Mouse (Mus musculus) forebrain, embryonic 16.5 days (tissue): ENCODE measurements at regions not wholly inside any gene's neighbourhood (a gene's known extent, or its start where the extent isn't known, plus 50 kb on each side); places are given as distances from the start of the nearest gene placed in this dataset.
"Not testable (repeated sequence)": the region's sequence is repeated elsewhere in the genome, so short reads cannot be mapped to it uniquely, and the experiment has no call there.

Experiments used
- ATAC-seq: fragments of 200-750 bp; cut with Nextera tagmentation; 2 replicates; pipeline ENCODE4 v1.8.0; 2017; ENCODE audit warnings: mild to moderate bottlenecking, moderate library complexity
- H3K27ac ChIP-seq: fragments of 300-500 bp; sonication (generic); 2 replicates; pipeline ENCODE4 v1.5.1; 2014; ENCODE audit warnings: low read length, control low read depth
- H3K27me3 ChIP-seq: fragments of 300-500 bp; sonication (generic); replicated peaks from 2 replicates; pipeline ENCODE4 v1.6.1; 2014; ENCODE audit warnings: low read length; ENCODE audit not compliant: control insufficient read depth, insufficient read depth
- H3K36me3 ChIP-seq: fragments of 300-500 bp; sonication (generic); 2 replicates; pipeline ENCODE4 v1.6.1; 2014; ENCODE audit not compliant: control insufficient read depth, insufficient read depth
- H3K4me1 ChIP-seq: fragments of 300-500 bp; sonication (generic); replicated peaks from 2 replicates; pipeline ENCODE4 v1.6.1; 2014; ENCODE audit warnings: low read length; ENCODE audit not compliant: control insufficient read depth, insufficient read depth
- H3K4me2 ChIP-seq: fragments of 300-500 bp; sonication (generic); 2 replicates; pipeline ENCODE4 v1.6.1; 2014; ENCODE audit warnings: mild to moderate bottlenecking, low read length, control low read depth
- H3K4me3 ChIP-seq: fragments of 300-500 bp; sonication (generic); replicated peaks from 2 replicates; pipeline ENCODE4 v1.5.1; 2014; ENCODE audit warnings: mild to moderate bottlenecking, low read length, control low read depth
- H3K9ac ChIP-seq: fragments of 300-500 bp; sonication (generic); replicated peaks from 2 replicates; pipeline ENCODE4 v1.6.1; 2014; ENCODE audit warnings: low read depth, low read length, control low read depth
- H3K9me3 ChIP-seq: fragments of 300-500 bp; sonication (generic); 2 replicates; pipeline ENCODE4 v1.6.1; 2016; ENCODE audit warnings: low read length; ENCODE audit not compliant: control insufficient read depth
- WGBS: fragments of 180-500 bp; shearing (Covaris S2); extraction: QIAGEN DNeasy Blood & Tissue Kit; methylation state at CpG from one replicate; pipeline ENCODE4 v1.1.7; 2014; 5-methylcytosine and 5-hydroxymethylcytosine counted together

GRCm38 (mm10) chr4:55634946-55635511 lies 102.8 kb upstream of the Klf4 start:
- 93% methylated on average over 7 of the region's 7 CpGs for WGBS
- Histone ChIP-seq H3K4me2 (no peak overlapping the region), H3K4me3 (no peak overlapping the region), H3K27ac (no peak overlapping the region), H3K4me1 (no peaks in the 10 kb centered on the region), H3K27me3 (no peaks in the 10 kb centered on the region), H3K9ac (no peak overlapping the region), H3K9me3 (no peaks in the 10 kb centered on the region), H3K36me3 (no peaks in the 10 kb centered on the region)
- no peak for ATAC-seq

GRCm38 (mm10) chr4:55631157-55631556 lies 98.9 kb upstream of the Klf4 start:
- WGBS = 92% methylated on average over 1 of the region's 1 CpGs
- H3K27me3 ChIP-seq = no peaks in the 10 kb centered on the region
- H3K9ac ChIP-seq = no peak overlapping the region
- no peaks in the 10 kb centered on the region for H3K9me3 ChIP-seq
- H3K4me1 ChIP-seq = no peaks in the 10 kb centered on the region
- H3K27ac ChIP-seq = no peak overlapping the region
- H3K36me3 ChIP-seq = no peaks in the 10 kb centered on the region
- H3K4me3 ChIP-seq = no peak overlapping the region
- ATAC-seq = no peak
- no peak overlapping the region for H3K4me2 ChIP-seq

- not testable (repeated sequence) for H3K36me3 ChIP-seq, H3K27me3 ChIP-seq, H3K9ac ChIP-seq, H3K4me3 ChIP-seq, H3K4me2 ChIP-seq, H3K4me1 ChIP-seq, H3K27ac ChIP-seq, H3K9me3 ChIP-seq, ATAC-seq
- WGBS = 89% methylated on average over 4 of the region's 4 CpGs
Measured at GRCm38 (mm10) chr4:55630215-55630614, 97.9 kb upstream of the Klf4 start.

- H3K9ac ChIP-seq = no peak overlapping the region
- H3K36me3 ChIP-seq = no peaks in the 10 kb centered on the region
- ATAC-seq = no peak
- no peak overlapping the region for H3K27ac ChIP-seq
- WGBS = 96% methylated on average over 9 of the region's 9 CpGs
- H3K27me3 ChIP-seq = no peaks in the 10 kb centered on the region
- no peak overlapping the region for H3K4me3 ChIP-seq
- no peaks in the 10 kb centered on the region for H3K4me1 ChIP-seq
- H3K4me2 ChIP-seq = no peak overlapping the region
- H3K9me3 ChIP-seq = no peaks in the 10 kb centered on the region
Measured at GRCm38 (mm10) chr4:55624779-55625178, 92.5 kb upstream of the Klf4 start.

GRCm38 (mm10) chr4:55623151-55623760 lies 91.0 kb upstream of the Klf4 start:
- Histone ChIP-seq H3K4me2 (no peak overlapping the region), H3K27me3 (no peaks in the 10 kb centered on the region), H3K4me3 (no peak overlapping the region), H3K9me3 (no peaks in the 10 kb centered on the region), H3K27ac (no peak overlapping the region), H3K4me1 (no peaks in the 10 kb centered on the region), H3K36me3 (no peaks in the 10 kb centered on the region), H3K9ac (no peak overlapping the region)
- ATAC-seq = no peak
- WGBS = 78% methylated on average over 4 of the region's 4 CpGs

GRCm38 (mm10) chr4:55622651-55623050 lies 90.4 kb upstream of the Klf4 start:
- WGBS = 82% methylated on average over 4 of the region's 4 CpGs
- Histone ChIP-seq H3K9ac (no peak overlapping the region), H3K9me3 (no peaks in the 10 kb centered on the region), H3K4me2 (no peak overlapping the region), H3K36me3 (no peaks in the 10 kb centered on the region), H3K4me3 (no peak overlapping the region), H3K27me3 (no peaks in the 10 kb centered on the region), H3K4me1 (no peaks in the 10 kb centered on the region), H3K27ac (no peak overlapping the region)
- ATAC-seq = no peak

- 90% methylated on average over 3 of the region's 3 CpGs for WGBS
- H3K4me3 ChIP-seq = no peak overlapping the region
- no peaks in the 10 kb centered on the region for H3K9me3 ChIP-seq
- no peak overlapping the region for H3K9ac ChIP-seq
- no peak for ATAC-seq
- H3K27me3 ChIP-seq = no peaks in the 10 kb centered on the region
- no peaks in the 10 kb centered on the region for H3K4me1 ChIP-seq
- no peaks in the 10 kb centered on the region for H3K36me3 ChIP-seq
- H3K27ac ChIP-seq = no peak overlapping the region
- H3K4me2 ChIP-seq = no peak overlapping the region
Measured at GRCm38 (mm10) chr4:55619891-55620290, 87.6 kb upstream of the Klf4 start.

- Histone ChIP-seq H3K27me3 (no peaks in the 10 kb centered on the region), H3K36me3 (no peaks in the 10 kb centered on the region), H3K4me2 (no peak overlapping the region), H3K9me3 (no peaks in the 10 kb centered on the region), H3K4me3 (no peak overlapping the region), H3K27ac (no peak overlapping the region), H3K4me1 (no peaks in the 10 kb centered on the region), H3K9ac (no peak overlapping the region)
- WGBS = 62% methylated on average over 6 of the region's 6 CpGs
- ATAC-seq = no peak
Measured at GRCm38 (mm10) chr4:55615808-55616207, 83.5 kb upstream of the Klf4 start.

GRCm38 (mm10) chr4:55613523-55613922 lies 81.3 kb upstream of the Klf4 start:
- no peak overlapping the region for H3K4me3 ChIP-seq
- H3K27me3 ChIP-seq = no peaks in the 10 kb centered on the region
- H3K9ac ChIP-seq = no peak overlapping the region
- H3K9me3 ChIP-seq = no peaks in the 10 kb centered on the region
- no peaks in the 10 kb centered on the region for H3K36me3 ChIP-seq
- no peaks in the 10 kb centered on the region for H3K4me1 ChIP-seq
- 95% methylated on average over 3 of the region's 3 CpGs for WGBS
- H3K4me2 ChIP-seq = no peak overlapping the region
- H3K27ac ChIP-seq = no peak overlapping the region
- ATAC-seq = no peak

- Histone ChIP-seq H3K36me3 (no peaks in the 10 kb centered on the region), H3K9me3 (no peaks in the 10 kb centered on the region), H3K9ac (no peak overlapping the region), H3K27ac (no peak overlapping the region), H3K27me3 (no peaks in the 10 kb centered on the region), H3K4me2 (no peak overlapping the region), H3K4me3 (no peak overlapping the region), H3K4me1 (no peaks in the 10 kb centered on the region)
- ATAC-seq = no peak
- whole genome bisulfite sequencing = 92% methylated on average over 4 of the region's 4 CpGs
Measured at GRCm38 (mm10) chr4:55610998-55611397, 78.7 kb upstream of the Klf4 start.
